Mouse (Mus musculus) hindbrain, postnatal 0 days (tissue): ENCODE measurements at regions not wholly inside any gene's neighbourhood (a gene's known extent, or its start where the extent isn't known, plus 50 kb on each side); places are given as distances from the start of the nearest gene placed in this dataset.

Experiments used
- ATAC-seq: fragments of 200-750 bp; cut with Nextera tagmentation; 2 replicates; pipeline ENCODE4 v1.8.0; 2017; ENCODE audit warnings: mild to moderate bottlenecking, moderate TSS enrichment, moderate library complexity
- DNase-seq: peaks from one replicate; pipeline ENCODE4 v3.0.0-alpha.2; 2015; ENCODE audit warnings: low spot score
- H3K27ac ChIP-seq: fragments of 300-500 bp; sonication (generic); 2 replicates; pipeline ENCODE4 v1.5.1; 2014; ENCODE audit warnings: mild to moderate bottlenecking
- H3K27me3 ChIP-seq: fragments of 300-500 bp; sonication (generic); 2 replicates; pipeline ENCODE4 v1.6.1; 2014; ENCODE audit warnings: low read length, mixed read lengths; ENCODE audit not compliant: insufficient read depth
- H3K36me3 ChIP-seq: fragments of 300-500 bp; sonication (generic); 2 replicates; pipeline ENCODE4 v1.6.1; 2014; ENCODE audit warnings: low read length, mixed read lengths; ENCODE audit not compliant: insufficient read depth
- H3K4me1 ChIP-seq: fragments of 300-500 bp; sonication (generic); 2 replicates; pipeline ENCODE4 v1.6.1; 2014; ENCODE audit warnings: antibody characterized with exemption, low read length, mixed read lengths; ENCODE audit not compliant: insufficient read depth
- H3K4me2 ChIP-seq: fragments of 300-500 bp; sonication (generic); 2 replicates; pipeline ENCODE4 v1.6.1; 2014; ENCODE audit warnings: low read depth, mild to moderate bottlenecking, low read length, moderate library complexity, mixed read lengths
- H3K4me3 ChIP-seq: fragments of 300-500 bp; sonication (generic); 2 replicates; pipeline ENCODE4 v1.5.1; 2014; ENCODE audit warnings: low read length
- H3K9ac ChIP-seq: fragments of 300-500 bp; sonication (generic); replicated peaks from 2 replicates; pipeline ENCODE4 v1.6.1; 2014; ENCODE audit warnings: mild to moderate bottlenecking, low read length, moderate library complexity, mixed read lengths
- H3K9me3 ChIP-seq: fragments of 300-500 bp; sonication (generic); 2 replicates; pipeline ENCODE4 v1.6.1; 2016; ENCODE audit warnings: low read length, mixed read lengths
- CTCF ChIP-seq: IDR thresholded peaks from 2 replicates; pipeline ENCODE4 v1.5.1; 2016; ENCODE audit warnings: antibody characterized with exemption, control low read depth, low read depth
- WGBS: fragments of 180-500 bp; shearing (Covaris S2); extraction: QIAGEN DNeasy Blood & Tissue Kit; methylation state at CpG from one replicate; pipeline ENCODE4 v1.1.7; 2014; 5-methylcytosine and 5-hydroxymethylcytosine counted together

DNA sequence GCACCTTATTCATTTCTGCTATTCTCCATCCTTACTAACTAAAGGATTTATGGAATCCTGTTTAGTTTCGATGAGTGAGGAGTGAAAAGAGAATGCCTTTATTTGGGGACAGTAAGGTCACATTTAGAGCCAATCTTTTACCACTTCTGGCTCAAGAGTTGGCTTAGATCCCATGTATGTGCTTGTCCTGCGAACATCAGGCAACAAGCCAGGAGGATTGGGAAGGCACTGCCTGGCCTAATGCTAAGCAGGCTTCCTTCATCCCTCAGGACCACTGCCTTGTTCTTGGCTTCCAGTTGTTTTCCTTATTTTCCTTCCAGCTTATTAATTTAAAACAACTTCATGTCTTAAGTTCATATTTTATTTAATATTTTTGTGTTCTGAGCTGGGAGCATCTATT, 442.9 kb downstream of the Vgll3 start:
- Histone ChIP-seq H3K9ac (no peak overlapping the region), H3K4me2 (no peak overlapping the region), H3K9me3 (no peaks in the 10 kb centered on the region), H3K27me3 (no peaks in the 10 kb centered on the region), H3K4me3 (no peak overlapping the region), H3K4me1 (no peaks in the 10 kb centered on the region), H3K27ac (no peak overlapping the region), H3K36me3 (no peaks in the 10 kb centered on the region)
- WGBS = 53% methylated on average over 2 of the region's 2 CpGs
- ATAC-seq (no peak), DNase-seq (peak; percentile 55)
- no peak for TF ChIP-seq CTCF

DNA sequence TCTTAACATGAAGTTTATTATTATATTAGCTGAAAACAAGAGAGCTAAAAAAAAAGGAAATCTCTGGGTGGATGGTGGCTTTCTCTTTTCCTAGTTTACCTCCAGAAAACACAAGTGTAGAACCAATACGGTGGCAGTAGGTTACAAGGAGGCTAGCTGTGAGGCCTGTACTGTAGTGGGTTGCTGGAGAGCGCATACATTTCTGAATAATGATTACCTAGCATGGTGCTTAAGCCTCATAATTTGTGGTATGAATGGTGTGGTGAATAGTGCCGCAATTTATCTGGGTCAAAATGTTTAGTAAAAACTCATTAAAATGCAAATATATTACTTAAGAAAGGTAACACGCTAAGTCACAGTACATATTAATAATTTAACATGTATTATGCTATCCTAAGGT, 453.9 kb downstream of the Vgll3 start:
- no peak overlapping the region for H3K4me3 ChIP-seq
- no peaks in the 10 kb centered on the region for H3K4me1 ChIP-seq
- H3K9ac ChIP-seq = no peak overlapping the region
- H3K27me3 ChIP-seq = no peaks in the 10 kb centered on the region
- no peak overlapping the region for H3K27ac ChIP-seq
- WGBS = 75% methylated on average over 4 of the region's 4 CpGs
- ATAC-seq = no peak
- DNase-seq = no peak
- H3K9me3 ChIP-seq = no peaks in the 10 kb centered on the region
- no peak for TF ChIP-seq CTCF
- H3K36me3 ChIP-seq = no peaks in the 10 kb centered on the region
- no peak overlapping the region for H3K4me2 ChIP-seq

DNA sequence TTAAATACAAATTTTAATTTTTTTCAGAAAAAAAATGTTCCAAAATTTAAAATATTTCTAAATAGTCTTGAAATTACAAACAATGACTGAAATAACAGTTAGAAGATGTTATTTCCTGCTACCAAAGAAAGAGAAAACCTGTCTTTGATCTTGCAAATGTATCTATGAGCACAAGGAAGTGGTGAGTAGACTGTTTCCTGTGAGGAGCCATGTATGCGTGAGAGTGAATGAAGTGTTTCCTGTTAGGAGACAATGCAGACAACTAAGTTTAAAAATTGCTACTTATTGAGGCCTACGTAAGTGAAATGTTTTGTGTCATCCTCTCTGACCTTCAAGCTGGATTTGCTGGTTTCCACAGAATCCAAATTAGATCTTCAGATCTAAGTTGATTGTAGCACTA, 461.6 kb downstream of the Vgll3 start:
- Histone ChIP-seq H3K36me3 (no peaks in the 10 kb centered on the region), H3K9ac (no peak overlapping the region), H3K4me2 (no peak overlapping the region), H3K27ac (no peak overlapping the region), H3K4me1 (no peaks in the 10 kb centered on the region), H3K9me3 (no peaks in the 10 kb centered on the region), H3K4me3 (no peak overlapping the region), H3K27me3 (no peaks in the 10 kb centered on the region)
- TF ChIP-seq CTCF = no peak
- WGBS = 86% methylated on average over 2 of the region's 2 CpGs
- ATAC-seq = no peak
- DNase-seq = no peak
